Mouse (Mus musculus) layer of hippocampus, adult 6 months (tissue): ENCODE results near the gene Spata22. TPM values are rescaled to one million over a fixed set of nuclear protein-coding genes. Genes with fewer than 3 reads are reported as not detected.

Source experiments
- long read RNA-seq, 2 experiments: library from polyadenylated mRNA; unstranded; transcript quantifications; one replicate each; pipeline ENCODE4 v2.0.0; 2019 to 2020
- polyA plus RNA-seq: library from polyadenylated mRNA; unstranded; fragments of <200 nt; fragmentation: Nextera tagmentation; gene quantifications from 2 replicates; pipeline ENCODE4 v1.2.3, GENCODE M21; 2021

The Spata22 gene
- not detected in 2 replicates for polyA plus RNA-seq
- long read RNA-seq, experiment 1 = 0 reads
- long read RNA-seq, experiment 2 = 0 reads

DNA sequence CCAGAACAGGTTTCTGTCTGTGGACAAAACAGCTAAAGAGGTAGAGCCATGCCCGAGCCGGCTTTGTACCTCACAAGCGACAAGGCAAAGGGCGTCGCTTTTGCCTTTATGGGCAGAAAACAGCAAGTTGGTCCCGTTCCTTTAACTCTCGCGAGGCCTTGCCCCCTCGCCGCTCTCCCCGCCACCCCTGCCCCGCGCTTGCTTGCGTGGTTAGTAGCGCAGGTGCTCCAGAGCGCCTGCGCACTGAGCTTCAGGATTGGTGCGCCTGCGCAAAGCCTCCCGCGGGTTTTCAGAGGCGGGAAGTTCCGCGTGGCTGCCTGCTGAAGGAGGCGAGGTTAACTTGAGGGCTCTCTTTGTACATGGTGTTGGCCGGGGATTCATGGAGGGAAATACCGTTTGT lies at the start of gene Spata22, which contains the start of the genes Aspa and Gm49340:
Gene Spata22, plus strand, starts transcription at position 300 of the 400 bp plus-strand sequence.
Gene Aspa, minus strand, starts transcription at position 155 of the 400 bp plus-strand sequence.
Gene Gm49340, plus strand, starts transcription at position 300 of the 400 bp plus-strand sequence.

DNA sequence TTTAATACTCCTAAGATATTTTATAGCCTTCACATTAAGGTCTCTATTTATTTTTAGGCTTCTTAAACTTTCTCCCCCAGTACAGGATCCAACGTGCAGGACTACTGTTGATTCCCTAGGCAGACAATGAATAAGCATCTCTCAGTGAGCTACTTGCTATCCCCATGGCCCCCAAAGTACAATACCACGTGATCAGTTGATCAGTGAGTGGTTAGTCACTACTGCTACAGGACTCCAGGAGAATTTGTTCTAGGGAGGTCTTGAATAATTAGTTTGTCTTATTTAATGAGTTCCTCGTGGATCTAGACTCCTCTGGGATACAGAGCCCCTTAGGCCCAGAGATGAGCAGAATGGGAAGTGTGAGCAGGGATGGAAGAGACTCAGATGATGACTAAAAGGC lies 20.9 kb downstream of the Spata22 start, which contains the start of gene Olfr20:
Gene Olfr20, plus strand, starts transcription at position 301 of the 400 bp plus-strand sequence.

DNA sequence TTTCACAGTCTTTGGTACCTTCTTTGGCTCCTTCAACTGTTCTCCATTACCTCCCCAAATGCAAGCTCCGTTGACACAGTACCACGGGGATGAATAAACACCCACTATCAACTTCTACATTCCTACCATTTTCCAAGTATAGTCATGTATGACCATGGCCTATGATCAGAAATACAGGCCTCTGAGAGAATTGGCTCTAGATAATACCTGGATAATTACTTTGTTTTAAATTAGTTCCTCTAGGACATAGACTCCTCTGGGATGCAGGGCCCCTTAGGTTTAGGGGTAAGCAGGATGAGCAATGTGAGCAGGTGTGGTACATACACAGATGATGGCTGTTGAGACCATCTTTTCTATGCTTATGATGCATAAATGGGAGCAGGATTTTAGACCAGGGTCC lies 41.4 kb downstream of the Spata22 start, which contains the start of gene Olfr376:
Gene Olfr376, plus strand, starts transcription at position 301 of the 400 bp plus-strand sequence.

Other genes with a start within 250 kb of the Spata22 start
- 0.08 and 0.18 TPM in 2 replicates for gene Itgae, start 239.2 kb upstream of the Spata22 start, polyA plus RNA-seq
- gene Haspin, start 191.4 kb upstream of the Spata22 start, polyA plus RNA-seq = 0.06 TPM in 2 replicates
- 0.84 and 1.1 TPM in 2 replicates for gene P2rx5, start 169.3 kb upstream of the Spata22 start, polyA plus RNA-seq
- 79.0 and 81.6 TPM in 2 replicates for gene Emc6, start 152.7 kb upstream of the Spata22 start, polyA plus RNA-seq
- 11.8 and 15.9 TPM in 2 replicates for gene Tax1bp3, start 152.7 kb upstream of the Spata22 start, polyA plus RNA-seq
- 4.2 and 4.3 TPM in 2 replicates for gene Ctns, start 130.7 kb upstream of the Spata22 start, polyA plus RNA-seq
- 1.3 and 2.0 TPM in 2 replicates for gene Shpk, start 130.3 kb upstream of the Spata22 start, polyA plus RNA-seq
- not detected in 2 replicates for gene Trpv1, start 95.4 kb upstream of the Spata22 start, polyA plus RNA-seq
- 0.04 and 0.16 TPM in 2 replicates for gene Trpv3, start 62.4 kb upstream of the Spata22 start, polyA plus RNA-seq
- 22.3 and 23.1 TPM in 2 replicates for gene Aspa, start 145 bp upstream of the Spata22 start, polyA plus RNA-seq
- not detected in 2 replicates for gene Gm49340, start within 50 bp of the Spata22 start, polyA plus RNA-seq
- gene Olfr20, start 21.0 kb downstream of the Spata22 start, polyA plus RNA-seq = not detected in 2 replicates
- gene Olfr376, start 41.5 kb downstream of the Spata22 start, polyA plus RNA-seq = not detected in 2 replicates
- not detected in 2 replicates for gene Olfr1, start 69.9 kb downstream of the Spata22 start, polyA plus RNA-seq
- gene Olfr378, start 98.7 kb downstream of the Spata22 start, polyA plus RNA-seq = not detected in 2 replicates
- not detected in 2 replicates for gene Olfr380, start 127.8 kb downstream of the Spata22 start, polyA plus RNA-seq
- gene Olfr381, start 161.9 kb downstream of the Spata22 start, polyA plus RNA-seq = not detected in 2 replicates
- gene Olfr382, start 187.5 kb downstream of the Spata22 start, polyA plus RNA-seq = not detected in 2 replicates